In genomic region chr11:88482636-88483035, GRCm38 (mm10) we compare ENCODE assay signal across 7 mouse cellular contexts.
DNase-seq lines count a peak whose midpoint lies in the region; ATAC-seq lines count a peak whose summit lies in the region.

No protein-coding gene starts in this region.

- peak; percentile 32 to 37 for DNase-seq in layer of hippocampus, adult 8-10 months (ENCODE audit: low spot score in 2 of 2)
- DNase-seq in layer of hippocampus, adult 9-10 months (ENCODE audit: low spot score), result no peak
- peak; percentile 59 for DNase-seq in hindbrain, embryonic 11.5 days (ENCODE audit: low spot score)
- no peak for DNase-seq in cerebellum, postnatal 36 days

- no peak for ATAC-seq in embryonic facial prominence, embryonic 12.5 days (ENCODE audit: insufficient number of reproducible peaks, insufficient read depth, low FRiP score, low TSS enrichment)
- peak; percentile 51 for ATAC-seq in hindbrain, embryonic 11.5 days (ENCODE audit: low FRiP score)
- ATAC-seq in neural tube, embryonic 13.5 days (ENCODE audit: low read depth), result no peak
- ATAC-seq in liver, embryonic 12.5 days, result no peak

- no peaks in the 10 kb centered on the region for H3K36me3 ChIP-seq in embryonic facial prominence, embryonic 12.5 days
- H3K36me3 ChIP-seq in hindbrain, embryonic 11.5 days (ENCODE audit: control insufficient read depth, insufficient read depth, low read length), result no peaks in the 10 kb centered on the region
- no peaks in the 10 kb centered on the region for H3K36me3 ChIP-seq in neural tube, embryonic 13.5 days
- H3K36me3 ChIP-seq in liver, embryonic 12.5 days, result no peaks in the 10 kb centered on the region

- H3K4me1 ChIP-seq in embryonic facial prominence, embryonic 12.5 days, result peaks cover 50% of the 10 kb centered on the region
- peaks cover 40% of the 10 kb centered on the region for H3K4me1 ChIP-seq in hindbrain, embryonic 11.5 days (replicated peaks; ENCODE audit: control insufficient read depth, insufficient read depth, low read length)
- peaks cover 86% of the 10 kb centered on the region for H3K4me1 ChIP-seq in neural tube, embryonic 13.5 days (replicated peaks)
- peaks cover 9% of the 10 kb centered on the region for H3K4me1 ChIP-seq in liver, embryonic 12.5 days

- no peak overlapping the region for H3K9ac ChIP-seq in embryonic facial prominence, embryonic 12.5 days
- peak overlapping the region; percentile 50 for H3K9ac ChIP-seq in hindbrain, embryonic 11.5 days (ENCODE audit: low read depth, low read length)
- H3K9ac ChIP-seq in neural tube, embryonic 13.5 days, result 0 out of 2 replicates have a peak overlapping the region, but pooled peaks have one; percentile 27
- no peak overlapping the region for H3K9ac ChIP-seq in liver, embryonic 12.5 days

- no peaks in the 10 kb centered on the region for H3K9me3 ChIP-seq in embryonic facial prominence, embryonic 12.5 days
- no peaks in the 10 kb centered on the region for H3K9me3 ChIP-seq in hindbrain, embryonic 11.5 days (ENCODE audit: control insufficient read depth, low read length)
- no peaks in the 10 kb centered on the region for H3K9me3 ChIP-seq in neural tube, embryonic 13.5 days
- H3K9me3 ChIP-seq in liver, embryonic 12.5 days (replicated peaks), result no peaks in the 10 kb centered on the region

- 61% methylated on average over 11 of the region's 11 CpGs for WGBS in embryonic facial prominence, embryonic 12.5 days
- WGBS in hindbrain, embryonic 11.5 days, result 16% methylated on average over 11 of the region's 11 CpGs
- WGBS in neural tube, embryonic 13.5 days, result 17% methylated on average over 11 of the region's 11 CpGs
- 79% methylated on average over 11 of the region's 11 CpGs for WGBS in liver, embryonic 12.5 days (ENCODE audit: insufficient replicate concordance)

- H3K4me3 ChIP-seq in embryonic facial prominence, embryonic 12.5 days, result no peak overlapping the region
- no peak overlapping the region for H3K4me3 ChIP-seq in hindbrain, embryonic 11.5 days (ENCODE audit: low read depth, low read length)
- no peak overlapping the region for H3K4me3 ChIP-seq in neural tube, embryonic 13.5 days
- no peak overlapping the region for H3K4me3 ChIP-seq in liver, embryonic 12.5 days

- no peaks in the 10 kb centered on the region for H3K27me3 ChIP-seq in embryonic facial prominence, embryonic 12.5 days
- no peaks in the 10 kb centered on the region for H3K27me3 ChIP-seq in hindbrain, embryonic 11.5 days (ENCODE audit: control insufficient read depth, insufficient read depth, low read length)
- no peaks in the 10 kb centered on the region for H3K27me3 ChIP-seq in neural tube, embryonic 13.5 days
- H3K27me3 ChIP-seq in liver, embryonic 12.5 days (replicated peaks), result no peaks in the 10 kb centered on the region

- H3K4me2 ChIP-seq in embryonic facial prominence, embryonic 12.5 days (replicated peaks), result no peak overlapping the region
- no peak overlapping the region for H3K4me2 ChIP-seq in hindbrain, embryonic 11.5 days (replicated peaks; ENCODE audit: low read depth, low read length)
- H3K4me2 ChIP-seq in neural tube, embryonic 13.5 days, result no peak overlapping the region
- no peak overlapping the region for H3K4me2 ChIP-seq in liver, embryonic 12.5 days

- H3K27ac ChIP-seq in embryonic facial prominence, embryonic 12.5 days, result peak overlapping the region; percentile 73; the same call in 1 of the 2 replicates
- H3K27ac ChIP-seq in hindbrain, embryonic 11.5 days (ENCODE audit: low read depth, low read length), result peak overlapping the region; percentile 97
- H3K27ac ChIP-seq in neural tube, embryonic 13.5 days (replicated peaks), result peak overlapping the region; percentile 90
- H3K27ac ChIP-seq in liver, embryonic 12.5 days, result no peak overlapping the region

Comparison
In these comparisons a context has a peak if more than half of its experiments do, and no peak if none do; other contexts are left out.
1. DNase-seq: peak in layer of hippocampus, adult 8-10 months (2 of 2) and hindbrain, embryonic 11.5 days (single experiment); none in layer of hippocampus, adult 9-10 months (single experiment) and cerebellum, postnatal 36 days (0 of 2).
2. H3K9ac ChIP-seq: peak in hindbrain, embryonic 11.5 days (single experiment) and neural tube, embryonic 13.5 days (single experiment); none in embryonic facial prominence, embryonic 12.5 days (single experiment) and liver, embryonic 12.5 days (single experiment).